8 mouse cellular contexts compared by ENCODE assay signal in the genomic region with DNA sequence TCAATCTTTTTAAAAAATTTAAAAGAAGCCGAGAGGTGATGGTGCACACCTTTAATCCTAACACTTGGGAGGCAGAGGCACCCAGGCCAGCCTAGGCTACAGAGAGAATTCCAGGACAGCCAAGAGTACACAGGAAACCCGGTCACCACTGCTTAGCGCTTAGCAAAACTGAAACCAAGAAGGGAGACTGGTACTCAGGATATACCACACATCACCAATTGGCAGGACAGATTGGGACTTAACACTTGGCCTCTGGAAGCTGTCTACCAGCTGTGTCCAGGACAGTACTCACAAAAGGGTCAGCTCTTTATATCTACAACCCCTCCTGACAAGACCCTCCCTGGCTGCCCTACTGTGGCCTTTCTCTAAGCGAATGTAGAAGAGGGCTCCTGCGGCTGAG. TPM values are rescaled to one million over a fixed set of nuclear protein-coding genes. Genes with fewer than 3 reads are reported as not detected.
A peak's percentile ranks its signal among the peaks of the same experiment; 100 is the strongest.
DNase-seq lines count a peak whose midpoint lies in the region; ATAC-seq and TF ChIP-seq lines count a peak whose summit lies in the region.

No protein-coding gene starts in this region.

- peak overlapping the region; percentile 97 for H3K4me2 ChIP-seq in embryonic facial prominence, embryonic 14.5 days (ENCODE audit: low read depth, low read length)
- H3K4me2 ChIP-seq in limb, embryonic 15.5 days = peak overlapping the region; percentile 94

- H3K9ac ChIP-seq in embryonic facial prominence, embryonic 14.5 days (ENCODE audit: low read depth, low read length) = peak overlapping the region; percentile 64
- H3K9ac ChIP-seq in limb, embryonic 15.5 days = peak overlapping the region; percentile 61

- no peak for TF ChIP-seq CTCF in lung, adult 2 months (IDR thresholded peaks at IDR 0.05; ENCODE audit: insufficient read depth, low read length)

- no peak for DNase-seq in lung, adult 2 months
- no peak for DNase-seq in lung, postnatal 10 days
- DNase-seq in embryonic facial prominence, embryonic 14.5 days (ENCODE audit: low spot score) = no peak
- peak; percentile 35 for DNase-seq in splenic B cell, adult 2 months (ENCODE audit: low read depth, low spot score)
- no peak for DNase-seq in layer of hippocampus, adult 9-11 months
- DNase-seq in thymus, postnatal 10 days (ENCODE audit: low spot score in 2 of 2) = no peak

- no peaks in the 10 kb centered on the region for H3K9me3 ChIP-seq in embryonic facial prominence, embryonic 14.5 days (ENCODE audit: control insufficient read depth, low read length)
- no peaks in the 10 kb centered on the region for H3K9me3 ChIP-seq in limb, embryonic 15.5 days

- no peak for TF ChIP-seq POLR2A in lung, adult 2 months (IDR thresholded peaks at IDR 0.05; ENCODE audit: borderline replicate concordance, extremely low read depth, low read depth, low read length)

- peaks cover 14% of the 10 kb centered on the region for H3K4me1 ChIP-seq in lung, adult 2 months (ENCODE audit: control insufficient read depth, insufficient read depth, low read length)
- H3K4me1 ChIP-seq in embryonic facial prominence, embryonic 14.5 days (ENCODE audit: control insufficient read depth, insufficient read depth, low read length) = peaks cover 30% of the 10 kb centered on the region
- peaks cover 44% of the 10 kb centered on the region for H3K4me1 ChIP-seq in limb, embryonic 15.5 days

- WGBS in lung, adult 2 months = 17% methylated on average over 5 of the region's 5 CpGs
- 22% methylated on average over 5 of the region's 5 CpGs for WGBS in embryonic facial prominence, embryonic 14.5 days
- 16% methylated on average over 5 of the region's 5 CpGs for WGBS in limb, embryonic 15.5 days

- no peaks in the 10 kb centered on the region for H3K27me3 ChIP-seq in embryonic facial prominence, embryonic 14.5 days (replicated peaks; ENCODE audit: control insufficient read depth, insufficient read depth, low read length)
- H3K27me3 ChIP-seq in limb, embryonic 15.5 days = no peaks in the 10 kb centered on the region
- H3K27me3 ChIP-seq in splenic B cell, adult 2 months (ENCODE audit: control insufficient read depth, insufficient read depth, low read length, poor library complexity, severe bottlenecking) = no peaks in the 10 kb centered on the region

- H3K27ac ChIP-seq in embryonic facial prominence, embryonic 14.5 days (replicated peaks; ENCODE audit: low read depth, low read length) = peak overlapping the region; percentile 85
- H3K27ac ChIP-seq in limb, embryonic 15.5 days = peak overlapping the region; percentile 100

- no peak for ATAC-seq in embryonic facial prominence, embryonic 14.5 days (ENCODE audit: low read depth)
- ATAC-seq in limb, embryonic 15.5 days (ENCODE audit: insufficient number of reproducible peaks, low FRiP score, low TSS enrichment, low read depth) = no peak
- ATAC-seq in megakaryocyte progenitor cell, adult 5-6 weeks (replicated peaks; ENCODE audit: poor library complexity) = no peak

- peak overlapping the region; percentile 6 for H3K4me3 ChIP-seq in lung, adult 2 months (replicated peaks; ENCODE audit: extremely low read depth, low read depth, low read length)
- H3K4me3 ChIP-seq in embryonic facial prominence, embryonic 14.5 days (ENCODE audit: low read depth, low read length) = peak overlapping the region; percentile 92
- peak overlapping the region; percentile 95 for H3K4me3 ChIP-seq in limb, embryonic 15.5 days

- H3K36me3 ChIP-seq in embryonic facial prominence, embryonic 14.5 days (ENCODE audit: control insufficient read depth, insufficient read depth, low read length) = peaks cover 14% of the 10 kb centered on the region
- H3K36me3 ChIP-seq in limb, embryonic 15.5 days = peaks cover 12% of the 10 kb centered on the region
- no peaks in the 10 kb centered on the region; the same call in 1 of the 2 replicates for H3K36me3 ChIP-seq in splenic B cell, adult 2 months (ENCODE audit: control insufficient read depth, insufficient read depth, low read length, poor library complexity, severe bottlenecking)

RNA-seq across cellular contexts. Expression of a gene that starts 1.4 kb away (rescaled TPM):
- polyA plus RNA-seq in lung, adult 2 months (2012; rRNA removed) = 223 and 262 TPM in 2 replicates
- 44.0 and 48.4 TPM in 2 replicates for polyA plus RNA-seq in embryonic facial prominence, embryonic 14.5 days (2014; fragmentation: Nextera tagmentation; extraction: Ambion mirVana)
- 39.0 and 47.0 TPM in 2 replicates for polyA plus RNA-seq in limb, embryonic 15.5 days (2015; fragmentation: Nextera tagmentation; extraction: Ambion mirVana)
- 31.6 and 41.9 TPM in 2 replicates for total RNA-seq in megakaryocyte progenitor cell, adult 5-6 weeks (2015)
- 10.8 and 15.0 TPM in 2 replicates for total RNA-seq in megakaryocyte progenitor cell, adult 5-6 weeks (2017)

Comparison
In these comparisons a context has a peak if more than half of its experiments do, and no peak if none do; other contexts are left out.
1. H3K4me3 ChIP-seq: peak in every context shown above with its lines; median percentile 95 in limb, embryonic 15.5 days; 92 in embryonic facial prominence, embryonic 14.5 days; 6 in lung, adult 2 months.